Mouse (Mus musculus) MEL (cell line): Measurements from ENCODE around the gene Dll1.

Experiments used
- CTCF ChIP-seq, 3 experiments: IDR thresholded peaks in 2 of 3; conservative IDR thresholded peaks in 1 of 3; 2 replicates each; pipeline ENCODE4 v1.5.1; 2011 to 2012; ENCODE audit warnings: low read length in 3 of 3, low read depth in 2 of 3, mild to moderate bottlenecking in 2 of 3, improper control_type of control experiment in 1 of 3, inconsistent platforms in 1 of 3, mixed read lengths in 1 of 3, moderate library complexity in 1 of 3; ENCODE audit not compliant: control insufficient read depth in 1 of 3, insufficient read depth in 1 of 3, poor library complexity in 1 of 3, severe bottlenecking in 1 of 3
- E2F4 ChIP-seq: IDR thresholded peaks from 2 replicates; pipeline ENCODE4 v1.6.1; 2011; ENCODE audit warnings: low read depth, low read length, improper control_type of control experiment, borderline replicate concordance
- ELF1 ChIP-seq: IDR thresholded peaks from 2 replicates; pipeline ENCODE4 v1.6.1; 2014; ENCODE audit warnings: low read depth, mild to moderate bottlenecking, inconsistent platforms, low read length, improper control_type of control experiment, moderate library complexity
- GABPA ChIP-seq: IDR thresholded peaks from 2 replicates; pipeline ENCODE4 v1.6.1; 2012; ENCODE audit warnings: low read depth, mild to moderate bottlenecking, inconsistent platforms, low read length, improper control_type of control experiment, moderate library complexity
- HCFC1 ChIP-seq: IDR thresholded peaks from 2 replicates; pipeline ENCODE4 v1.6.1; 2012; ENCODE audit warnings: low read depth, mild to moderate bottlenecking, inconsistent platforms, low read length, improper control_type of control experiment, moderate library complexity
- JUND ChIP-seq: IDR thresholded peaks from 2 replicates; pipeline ENCODE4 v1.6.1; 2011; ENCODE audit warnings: low read depth, mild to moderate bottlenecking, improper control_type of control experiment, low read length
- MEF2A ChIP-seq: IDR thresholded peaks from 2 replicates; pipeline ENCODE4 v1.6.1; 2014; ENCODE audit warnings: low read depth, mild to moderate bottlenecking, inconsistent platforms, low read length, improper control_type of control experiment; ENCODE audit not compliant: poor library complexity, insufficient replicate concordance, severe bottlenecking; ENCODE audit errors: extremely low read depth
- MXI1 ChIP-seq: IDR thresholded peaks from 2 replicates; pipeline ENCODE4 v1.6.1; 2011; ENCODE audit warnings: mild to moderate bottlenecking, low read depth, low read length, improper control_type of control experiment
- NRF1 ChIP-seq: IDR thresholded peaks from 2 replicates; pipeline ENCODE4 v1.6.1; 2014; ENCODE audit warnings: low read depth, mild to moderate bottlenecking, inconsistent platforms, low read length, improper control_type of control experiment, moderate library complexity; ENCODE audit not compliant: poor library complexity, insufficient read depth, severe bottlenecking
- POLR2A ChIP-seq, 2 experiments: IDR thresholded peaks; 2 replicates each; pipeline ENCODE4 v1.6.1; 2011 to 2012; ENCODE audit warnings: low read length in 2 of 2, mild to moderate bottlenecking in 2 of 2, control low read depth in 1 of 2, improper control_type of control experiment in 1 of 2, low read depth in 1 of 2, moderate library complexity in 1 of 2; ENCODE audit not compliant: control insufficient read depth in 1 of 2, insufficient read depth in 1 of 2, poor library complexity in 1 of 2
- USF2 ChIP-seq, 2 experiments: IDR thresholded peaks; 2 replicates each; pipeline ENCODE4 v1.6.1; 2011 to 2012; ENCODE audit warnings: improper control_type of control experiment in 2 of 2, low read length in 2 of 2, borderline replicate concordance in 1 of 2, inconsistent platforms in 1 of 2, low read depth in 1 of 2, mild to moderate bottlenecking in 1 of 2; ENCODE audit not compliant: insufficient read depth in 1 of 2

DNA sequence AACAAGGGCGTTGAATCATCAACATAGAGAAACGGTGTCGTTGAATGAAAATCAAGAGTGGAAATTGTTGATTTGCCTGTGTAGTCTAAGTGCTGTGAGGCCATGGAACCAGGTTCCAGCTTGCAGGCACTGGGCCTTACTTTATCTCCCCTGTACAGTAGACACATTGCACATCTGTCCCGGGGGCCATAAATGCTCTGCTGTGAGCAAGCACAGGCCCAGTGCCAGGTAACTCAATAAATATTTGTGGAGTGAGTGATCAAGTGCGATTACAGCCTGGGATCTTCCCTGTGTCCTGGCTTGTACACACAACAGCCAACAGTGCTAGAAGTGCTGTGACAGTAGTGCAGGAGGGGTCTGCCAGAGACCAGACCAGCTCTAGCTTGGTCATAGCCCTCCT lies 20.1 kb downstream of the Dll1 start:
- TF ChIP-seq POLR2A (IDR thresholded peaks at IDR 0.05; ENCODE audit: control insufficient read depth in 1 of 2, insufficient read depth in 1 of 2, low read depth in 1 of 2, low read length in 2 of 2, poor library complexity in 1 of 2) (no peak), CTCF (IDR thresholded peaks at IDR 0.05 in 2 of 3, conservative IDR thresholded peaks at IDR 0.05 in 1 of 3; ENCODE audit: control insufficient read depth in 1 of 3, insufficient read depth in 1 of 3, low read depth in 2 of 3, low read length in 3 of 3, poor library complexity in 1 of 3, severe bottlenecking in 1 of 3) (no peak), E2F4 (no peak), NRF1 (no peak), MXI1 (no peak), GABPA (no peak), MEF2A (no peak), JUND (no peak), ELF1 (no peak), USF2 (IDR thresholded peaks at IDR 0.05; ENCODE audit: borderline replicate concordance in 1 of 2, insufficient read depth in 1 of 2, low read depth in 1 of 2, low read length in 2 of 2) (no peak), HCFC1 (no peak)
